Mouse (Mus musculus): Measurements from ENCODE around the gene Rbl1. TPM values are rescaled to one million over a fixed set of nuclear protein-coding genes. Genes with fewer than 3 reads are reported as not detected.
A peak's percentile ranks its signal among the peaks of the same experiment; 100 is the strongest.
"Not testable (repeated sequence)": the region's sequence is repeated elsewhere in the genome, so short reads cannot be mapped to it uniquely, and the experiment has no call there.

The Rbl1 gene
- polyA plus RNA-seq, 1 experiment: 0.59 TPM

- peaks cover 39% of the 10 kb centered on the region for H3K4me1 ChIP-seq (ENCODE audit: control insufficient read depth)
- peak overlapping the region; percentile 98 for H3K4me3 ChIP-seq (replicated peaks)
- TF ChIP-seq TAL1 (IDR thresholded peaks at IDR 0.05; ENCODE audit: low read length) (no peak), GATA1 (IDR thresholded peaks at IDR 0.05; ENCODE audit: low read length) (no peak)
- no peaks in the 10 kb centered on the region; the same call in 1 of the 2 replicates for H3K27me3 ChIP-seq (ENCODE audit: control insufficient read depth)
- peaks cover 13% of the 10 kb centered on the region for H3K9me3 ChIP-seq (ENCODE audit: control insufficient read depth, low read length)
- peaks cover 54% of the 10 kb centered on the region for H3K36me3 ChIP-seq (ENCODE audit: control insufficient read depth)
Measured at GRCm38 (mm10) chr2:157203026-157203425, 1.3 kb downstream of the Rbl1 start.

- H3K9me3 ChIP-seq (ENCODE audit: control insufficient read depth, low read length): peaks cover 11% of the 10 kb centered on the region
- H3K4me1 ChIP-seq (ENCODE audit: control insufficient read depth): peaks cover 39% of the 10 kb centered on the region
- H3K27me3 ChIP-seq (ENCODE audit: control insufficient read depth): no peaks in the 10 kb centered on the region; the same call in 1 of the 2 replicates
- TF ChIP-seq GATA1 (IDR thresholded peaks at IDR 0.05; ENCODE audit: low read length) (no peak), TAL1 (IDR thresholded peaks at IDR 0.05; ENCODE audit: low read length) (no peak)
- peak overlapping the region; percentile 98 for H3K4me3 ChIP-seq (replicated peaks)
- peaks cover 61% of the 10 kb centered on the region for H3K36me3 ChIP-seq (ENCODE audit: control insufficient read depth)
Measured at GRCm38 (mm10) chr2:157202361-157202760, 2.0 kb downstream of the Rbl1 start.

- Histone ChIP-seq H3K9me3 (ENCODE audit: control insufficient read depth, low read length) (peaks cover 11% of the 10 kb centered on the region), H3K36me3 (ENCODE audit: control insufficient read depth) (peaks cover 69% of the 10 kb centered on the region), H3K4me1 (ENCODE audit: control insufficient read depth) (peaks cover 38% of the 10 kb centered on the region), H3K27me3 (ENCODE audit: control insufficient read depth) (no peaks in the 10 kb centered on the region; the same call in 1 of the 2 replicates), H3K4me3 (replicated peaks) (no peak overlapping the region)
- TF ChIP-seq TAL1 (IDR thresholded peaks at IDR 0.05; ENCODE audit: low read length) (no peak), GATA1 (IDR thresholded peaks at IDR 0.05; ENCODE audit: low read length) (no peak)
Measured at GRCm38 (mm10) chr2:157201081-157201830, 3.1 kb downstream of the Rbl1 start.

GRCm38 (mm10) chr2:157198405-157198804, 5.9 kb downstream of the Rbl1 start:
- not testable (repeated sequence) for H3K4me3 ChIP-seq (replicated peaks); H3K27me3 ChIP-seq (ENCODE audit: control insufficient read depth)
- peaks cover 11% of the 10 kb centered on the region for H3K9me3 ChIP-seq (ENCODE audit: control insufficient read depth, low read length)
- H3K36me3 ChIP-seq (ENCODE audit: control insufficient read depth): peaks cover 93% of the 10 kb centered on the region
- H3K4me1 ChIP-seq (ENCODE audit: control insufficient read depth): peaks cover 25% of the 10 kb centered on the region

GRCm38 (mm10) chr2:157190651-157191050, 13.7 kb downstream of the Rbl1 start:
- H3K4me3 ChIP-seq (replicated peaks): no peak overlapping the region
- TF ChIP-seq TAL1 (IDR thresholded peaks at IDR 0.05; ENCODE audit: low read length) (no peak), GATA1 (IDR thresholded peaks at IDR 0.05; ENCODE audit: low read length) (no peak)
- H3K9me3 ChIP-seq (ENCODE audit: control insufficient read depth, low read length): no peaks in the 10 kb centered on the region
- peaks cover 100% of the 10 kb centered on the region for H3K36me3 ChIP-seq (ENCODE audit: control insufficient read depth)
- H3K4me1 ChIP-seq (ENCODE audit: control insufficient read depth): peaks cover 4% of the 10 kb centered on the region
- no peaks in the 10 kb centered on the region for H3K27me3 ChIP-seq (ENCODE audit: control insufficient read depth)

GRCm38 (mm10) chr2:157187223-157187622, 17.1 kb downstream of the Rbl1 start:
- Histone ChIP-seq H3K4me3 (replicated peaks) (no peak overlapping the region), H3K27me3 (ENCODE audit: control insufficient read depth) (no peaks in the 10 kb centered on the region), H3K4me1 (ENCODE audit: control insufficient read depth) (peaks cover 17% of the 10 kb centered on the region), H3K9me3 (ENCODE audit: control insufficient read depth, low read length) (no peaks in the 10 kb centered on the region), H3K36me3 (ENCODE audit: control insufficient read depth) (peaks cover 100% of the 10 kb centered on the region)
- TF ChIP-seq GATA1 (IDR thresholded peaks at IDR 0.05; ENCODE audit: low read length) (no peak), TAL1 (IDR thresholded peaks at IDR 0.05; ENCODE audit: low read length) (no peak)

- Histone ChIP-seq H3K9me3 (ENCODE audit: control insufficient read depth, low read length) (no peaks in the 10 kb centered on the region), H3K36me3 (ENCODE audit: control insufficient read depth) (peaks cover 100% of the 10 kb centered on the region), H3K4me3 (replicated peaks) (no peak overlapping the region), H3K27me3 (ENCODE audit: control insufficient read depth) (no peaks in the 10 kb centered on the region), H3K4me1 (ENCODE audit: control insufficient read depth) (peaks cover 17% of the 10 kb centered on the region)
- TF ChIP-seq TAL1 (IDR thresholded peaks at IDR 0.05; ENCODE audit: low read length) (no peak), GATA1 (IDR thresholded peaks at IDR 0.05; ENCODE audit: low read length) (no peak)
Measured at GRCm38 (mm10) chr2:157186504-157186903, 17.8 kb downstream of the Rbl1 start.

- Histone ChIP-seq H3K27me3 (ENCODE audit: control insufficient read depth) (no peaks in the 10 kb centered on the region), H3K9me3 (ENCODE audit: control insufficient read depth, low read length) (no peaks in the 10 kb centered on the region), H3K4me3 (replicated peaks) (no peak overlapping the region), H3K4me1 (ENCODE audit: control insufficient read depth) (peaks cover 17% of the 10 kb centered on the region), H3K36me3 (ENCODE audit: control insufficient read depth) (peaks cover 100% of the 10 kb centered on the region)
- no peak for TF ChIP-seq GATA1 (IDR thresholded peaks at IDR 0.05; ENCODE audit: low read length)
- TF ChIP-seq TAL1 (IDR thresholded peaks at IDR 0.05; ENCODE audit: low read length): no peak
Measured at GRCm38 (mm10) chr2:157185022-157185660, 19.2 kb downstream of the Rbl1 start.

GRCm38 (mm10) chr2:157178167-157178566, 26.2 kb downstream of the Rbl1 start:
- Histone ChIP-seq H3K9me3 (ENCODE audit: control insufficient read depth, low read length) (no peaks in the 10 kb centered on the region), H3K27me3 (ENCODE audit: control insufficient read depth) (no peaks in the 10 kb centered on the region), H3K4me1 (ENCODE audit: control insufficient read depth) (peaks cover 8% of the 10 kb centered on the region), H3K4me3 (replicated peaks) (no peak overlapping the region), H3K36me3 (ENCODE audit: control insufficient read depth) (peaks cover 99% of the 10 kb centered on the region)
- no peak for TF ChIP-seq GATA1 (IDR thresholded peaks at IDR 0.05; ENCODE audit: low read length)
- TF ChIP-seq TAL1 (IDR thresholded peaks at IDR 0.05; ENCODE audit: low read length): no peak
